Mouse (Mus musculus): ENCODE data around the gene Slc9a1.

The Slc9a1 gene

GRCm38 (mm10) chr4:133369553-133370297 is at the start of gene Slc9a1:
TSS of gene Slc9a1 (plus strand) at chr4:133369706.
- DNase-seq, result peak; percentile 96

- DNase-seq, result peak; percentile 22
Observed at GRCm38 (mm10) chr4:133328129-133328528, 41.4 kb upstream of the Slc9a1 start.

DNA sequence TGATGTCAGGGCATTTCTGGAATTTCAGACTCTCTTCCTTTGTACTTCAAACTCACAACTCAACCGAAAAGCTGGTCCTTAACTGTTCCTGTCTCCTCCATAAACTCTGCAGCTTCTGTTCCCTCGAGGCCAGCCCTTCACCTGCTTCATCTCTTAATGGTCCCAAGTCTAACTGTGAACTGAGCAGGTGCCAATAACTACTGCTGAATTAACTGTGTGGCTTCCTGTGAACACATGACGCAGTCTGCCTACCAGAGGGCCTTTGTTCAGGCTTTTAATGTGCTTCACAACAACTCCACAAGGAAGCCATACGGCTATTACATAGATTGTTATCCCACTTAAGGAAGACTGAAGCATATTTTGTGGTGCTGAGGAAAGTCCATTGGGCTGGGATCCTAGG is 39.2 kb upstream of the Slc9a1 start:
- DNase-seq, result peak; percentile 37

DNA sequence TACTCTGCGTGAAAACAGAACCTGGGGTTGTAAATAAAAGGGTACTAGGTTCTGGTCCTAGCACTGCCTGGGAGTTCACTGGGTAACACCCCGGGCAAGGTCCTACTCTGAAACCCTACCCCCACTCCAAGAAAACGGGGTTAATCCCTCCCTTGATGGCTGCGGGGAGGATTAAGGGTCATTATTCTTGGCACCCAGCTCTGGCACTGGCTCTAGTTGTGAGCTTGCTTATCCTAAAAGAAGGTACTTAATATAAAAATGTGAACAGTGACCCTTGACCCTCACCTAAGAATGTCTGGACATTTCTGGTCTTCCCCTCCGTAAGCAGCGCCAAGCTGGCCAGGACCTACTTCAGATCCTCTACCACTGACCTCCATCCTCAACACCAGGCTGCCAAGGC is 36.2 kb upstream of the Slc9a1 start:
- no peak for DNase-seq

- DNase-seq, result peak; percentile 23
Observed at GRCm38 (mm10) chr4:133337833-133338520, 31.5 kb upstream of the Slc9a1 start.

DNA sequence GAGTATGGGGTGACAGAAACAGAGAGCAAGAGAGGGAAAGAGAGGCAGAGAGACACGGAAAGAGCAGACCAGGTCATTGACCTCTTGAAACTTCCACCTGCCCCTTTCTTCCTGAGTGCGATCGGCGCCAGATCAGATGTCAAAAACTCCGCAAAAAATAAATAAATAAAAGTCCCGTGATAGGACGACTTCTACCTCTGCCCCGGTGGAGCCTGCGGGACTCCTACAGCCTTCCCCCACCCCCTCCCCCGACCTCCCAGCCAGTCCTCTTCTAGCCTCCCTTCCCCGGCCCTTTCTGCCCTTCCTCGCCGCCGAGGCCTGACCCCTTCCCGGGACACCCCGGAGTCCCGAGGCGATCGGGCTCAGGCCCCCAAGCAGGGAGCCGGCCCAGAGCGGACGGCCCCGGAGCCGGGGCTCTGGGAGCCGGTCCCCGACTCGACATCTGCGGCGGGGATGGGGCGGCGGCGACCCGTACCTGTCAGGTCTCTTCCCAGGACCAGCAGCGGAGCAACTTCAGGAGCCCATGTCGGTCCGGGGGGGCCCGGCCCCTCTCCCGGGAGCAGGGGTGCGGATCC is 30.9 kb upstream of the Slc9a1 start:
- DNase-seq, result no peak

DNA sequence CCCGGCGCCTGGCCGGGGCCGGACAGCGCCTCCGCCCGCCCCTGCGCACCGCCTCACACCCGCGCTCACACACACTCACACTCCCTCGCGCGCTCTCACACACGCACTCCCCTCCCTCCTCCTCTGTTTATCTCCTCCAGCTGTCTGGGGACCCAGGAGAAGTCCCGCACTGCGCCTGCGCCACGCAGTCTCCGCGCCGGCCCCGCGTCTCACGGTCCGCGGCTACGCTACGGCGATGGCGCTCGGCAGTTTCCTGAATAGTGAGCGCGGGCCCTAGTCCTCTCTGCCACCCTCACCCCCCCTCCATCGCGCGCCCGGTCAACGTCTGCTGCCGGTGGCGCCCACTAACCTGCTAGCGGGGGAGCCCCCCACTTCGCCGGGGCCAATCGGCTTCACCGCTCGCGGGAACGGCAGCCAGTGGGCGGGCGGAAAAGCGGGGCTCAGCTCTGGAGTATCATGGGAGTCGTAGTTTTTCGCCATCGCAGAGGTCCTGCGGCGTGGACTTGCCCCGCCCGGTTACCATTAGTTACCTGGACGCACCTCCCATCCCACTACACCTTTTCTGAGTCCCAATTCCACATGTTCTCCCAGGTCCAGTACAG is 30.3 kb upstream of the Slc9a1 start:
- DNase-seq, result peak; percentile 99

GRCm38 (mm10) chr4:133340217-133340616 is 29.3 kb upstream of the Slc9a1 start:
- DNase-seq, result no peak

DNA sequence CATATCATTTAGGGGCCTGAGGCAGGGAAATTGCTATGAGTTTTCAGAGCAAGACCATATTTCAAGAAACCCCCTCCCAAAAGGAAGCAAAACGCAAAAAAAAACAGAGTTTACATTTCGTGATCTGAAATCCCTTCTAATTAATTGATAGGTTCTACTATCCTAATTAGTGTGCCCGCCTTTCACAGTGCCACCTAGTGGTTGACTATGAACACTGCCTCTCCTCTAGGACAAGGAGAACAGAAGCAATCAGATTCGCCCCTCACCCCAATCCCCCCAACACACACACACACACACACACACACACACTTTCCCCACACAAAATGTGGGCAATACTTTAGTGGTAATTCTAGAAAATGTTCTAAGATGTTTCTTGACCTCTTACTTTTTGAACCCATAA is 25.4 kb upstream of the Slc9a1 start:
- DNase-seq, result peak; percentile 52

GRCm38 (mm10) chr4:133345702-133346101 is 23.8 kb upstream of the Slc9a1 start:
- peak; percentile 39 for DNase-seq

DNA sequence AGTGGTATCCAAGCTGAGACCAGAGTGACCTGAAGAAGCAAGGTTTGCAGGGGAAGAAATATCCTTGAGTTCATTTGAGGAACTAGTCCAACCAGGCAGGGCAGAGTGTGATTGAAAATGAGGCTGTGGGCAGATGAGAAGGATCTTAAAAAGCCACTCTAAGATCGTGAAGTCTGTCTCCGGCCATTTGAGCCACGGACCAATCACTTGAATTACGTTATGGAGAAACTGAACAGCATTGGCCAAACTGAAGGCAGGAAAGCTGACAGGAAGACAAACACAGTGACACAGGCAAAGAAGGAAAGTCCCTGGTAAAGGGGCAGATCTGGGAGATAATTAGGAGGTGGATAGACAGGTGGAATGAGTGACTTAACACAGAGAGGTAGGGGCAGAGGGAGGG is 22.9 kb upstream of the Slc9a1 start:
- no peak for DNase-seq

- no peak for DNase-seq
Observed at GRCm38 (mm10) chr4:133347624-133348023, 21.9 kb upstream of the Slc9a1 start.

DNA sequence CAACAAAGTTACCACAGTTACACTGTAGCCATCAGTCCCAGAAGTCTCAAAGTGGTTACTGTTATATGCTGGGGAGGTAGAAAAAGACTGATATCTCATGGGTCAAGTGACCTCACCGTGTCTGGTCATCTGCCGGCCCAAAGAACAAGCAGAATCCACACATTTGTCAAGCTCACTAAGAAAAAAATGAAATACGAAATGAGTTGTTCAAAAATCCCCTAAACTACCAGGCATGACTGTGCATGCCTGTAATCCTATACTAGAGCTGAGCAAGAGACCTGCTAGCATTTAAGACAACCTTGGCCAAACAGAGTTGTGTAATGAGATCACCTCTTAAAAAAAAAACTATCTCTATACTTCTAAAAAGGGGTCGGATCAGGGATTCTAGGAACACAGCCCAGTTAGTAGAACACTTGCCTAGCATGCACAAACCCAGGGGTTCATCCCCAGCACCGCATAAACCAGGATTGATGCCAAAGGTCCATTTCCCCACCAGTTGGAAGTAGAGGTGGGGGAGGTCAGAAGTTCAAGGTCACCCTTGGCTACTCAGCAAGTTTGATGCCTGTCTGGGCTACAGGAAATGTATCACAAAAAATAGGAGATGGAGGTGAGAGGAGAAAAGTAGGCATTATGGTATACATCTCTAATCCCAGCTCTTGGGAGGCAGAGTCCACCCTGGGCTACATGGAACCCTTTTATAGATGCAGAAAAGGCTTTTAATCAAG is 21.3 kb upstream of the Slc9a1 start:
- DNase-seq, result no peak

DNA sequence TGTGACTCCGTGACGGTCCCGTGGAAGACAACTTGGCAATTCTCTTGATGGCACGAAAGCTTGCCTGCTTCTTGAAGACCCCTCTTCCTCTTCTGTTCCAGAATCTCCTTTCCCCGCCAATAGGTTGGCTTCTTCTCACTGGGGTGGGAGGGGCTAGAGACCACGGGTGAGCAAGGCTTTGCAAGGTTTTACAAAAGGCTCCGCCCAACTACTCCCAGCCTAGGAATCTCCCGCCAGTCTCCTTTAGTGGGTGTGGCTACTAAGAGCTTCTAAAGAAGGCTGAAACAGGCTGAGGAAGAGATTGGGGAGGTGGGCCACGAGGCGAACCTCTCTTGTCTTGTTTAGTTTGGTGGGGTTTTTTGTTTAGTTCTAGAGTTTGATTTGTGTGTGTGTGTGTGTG is 16.7 kb upstream of the Slc9a1 start:
- DNase-seq, result no peak

GRCm38 (mm10) chr4:133353367-133354365 is 15.8 kb upstream of the Slc9a1 start, which contains the start of gene Wdtc1:
TSS of gene Wdtc1 (minus strand) at chr4:133353481.
- no peak for DNase-seq

GRCm38 (mm10) chr4:133354641-133355040 is 14.9 kb upstream of the Slc9a1 start:
- DNase-seq, result no peak

DNA sequence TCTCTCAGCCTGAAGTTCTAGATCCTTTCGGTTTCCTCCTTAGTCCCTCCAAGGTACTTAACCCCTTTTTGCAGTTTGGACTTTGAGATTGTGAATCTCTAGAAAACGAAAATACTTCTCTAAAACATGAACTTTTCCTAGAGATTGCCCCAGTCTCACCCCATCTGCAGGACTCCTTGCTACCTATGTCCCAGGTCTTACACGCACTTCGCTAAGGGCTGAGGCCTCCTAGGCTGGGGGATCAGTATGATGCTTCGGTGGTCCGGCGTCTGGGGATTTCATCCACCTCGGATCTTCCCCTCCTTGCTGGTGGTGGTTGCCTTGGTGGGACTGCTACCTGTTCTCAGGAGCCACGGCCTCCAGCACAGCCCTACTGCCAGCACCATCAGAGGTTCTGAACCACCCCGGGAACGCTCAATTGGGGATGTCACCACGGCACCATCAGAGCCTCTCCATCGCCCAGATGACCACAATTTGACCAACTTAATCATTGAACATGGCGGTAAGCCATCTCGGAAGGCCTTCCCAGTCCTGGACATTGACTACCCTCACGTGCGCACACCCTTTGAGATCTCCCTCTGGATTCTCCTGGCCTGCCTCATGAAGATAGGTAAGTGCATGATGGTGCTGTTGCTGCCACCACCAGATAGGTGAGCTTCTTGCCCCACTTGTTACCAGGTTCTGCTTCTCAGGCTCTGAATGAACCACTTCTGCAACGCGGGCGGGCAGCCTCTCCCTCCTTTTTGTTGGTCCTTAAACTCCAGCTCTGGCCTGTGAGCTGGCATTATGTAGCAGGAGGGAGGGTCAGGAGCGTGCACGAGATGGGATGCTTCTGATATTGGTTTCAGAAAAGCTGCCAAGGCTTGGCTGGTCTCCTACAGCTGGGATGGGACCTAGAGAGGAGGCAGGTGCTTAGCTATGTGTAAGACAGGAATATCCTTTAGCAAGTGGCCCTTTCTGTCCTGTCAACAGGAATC is 1.1 kb downstream of the Slc9a1 start:
- peak; percentile 26 for DNase-seq

- no peak for DNase-seq
Observed at GRCm38 (mm10) chr4:133371621-133372277, 2.2 kb downstream of the Slc9a1 start.

DNA sequence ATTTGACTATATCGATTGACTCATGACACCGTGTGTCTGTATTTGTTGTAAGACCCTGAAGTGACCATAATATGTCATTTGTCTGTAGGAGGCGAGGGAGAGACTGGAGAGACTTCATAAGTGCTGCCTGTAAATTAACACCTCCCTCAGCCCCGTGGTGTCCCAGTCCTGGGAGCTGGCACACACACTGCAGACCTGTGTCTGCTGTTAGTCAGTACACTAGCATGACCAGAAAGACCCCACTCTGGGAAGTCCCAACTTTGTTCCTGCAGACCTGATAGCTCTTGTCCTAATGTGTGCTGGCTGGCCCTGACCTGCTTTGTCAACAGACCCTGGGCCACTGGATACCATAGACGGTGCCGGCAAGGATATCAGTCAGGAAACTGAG is 2.8 kb downstream of the Slc9a1 start:
- no peak for DNase-seq

DNA sequence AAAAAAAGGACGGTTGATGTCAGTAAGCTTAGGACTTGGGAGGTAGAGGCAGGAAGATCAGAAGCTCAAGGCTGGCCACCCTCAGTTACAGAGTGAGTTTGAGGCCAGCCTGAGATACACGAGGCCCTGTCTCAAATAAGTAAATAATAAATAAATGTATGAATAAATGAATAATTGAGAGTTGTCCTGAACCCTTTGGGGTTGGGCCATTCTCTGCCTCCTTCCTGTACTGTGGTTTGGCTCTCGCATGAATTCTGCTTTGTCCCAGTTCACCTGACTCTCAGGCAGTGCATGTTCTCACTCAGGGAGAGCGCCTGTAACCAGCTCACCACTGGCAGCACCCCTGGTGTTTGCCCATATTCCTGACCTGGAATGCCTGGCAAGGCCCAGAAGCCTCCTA is 4.5 kb downstream of the Slc9a1 start:
- no peak for DNase-seq
